Mouse (Mus musculus) MEL (cell line): ENCODE measurements around the gene Cadps2.

Source experiments
- CTCF ChIP-seq, 3 experiments: IDR thresholded peaks in 2 of 3; conservative IDR thresholded peaks in 1 of 3; 2 replicates each; pipeline ENCODE4 v1.5.1; 2011 to 2012; ENCODE audit warnings: low read length in 3 of 3, low read depth in 2 of 3, mild to moderate bottlenecking in 2 of 3, improper control_type of control experiment in 1 of 3, inconsistent platforms in 1 of 3, mixed read lengths in 1 of 3, moderate library complexity in 1 of 3; ENCODE audit not compliant: control insufficient read depth in 1 of 3, insufficient read depth in 1 of 3, poor library complexity in 1 of 3, severe bottlenecking in 1 of 3
- EP300 ChIP-seq, 2 experiments: IDR thresholded peaks; 2 replicates each; pipeline ENCODE4 v1.6.1; 2011; ENCODE audit warnings: improper control_type of control experiment in 2 of 2, low read length in 2 of 2, low read depth in 1 of 2, mild to moderate bottlenecking in 1 of 2
- MAFK ChIP-seq: IDR thresholded peaks from 2 replicates; pipeline ENCODE4 v1.6.1; 2011; ENCODE audit warnings: low read depth, mild to moderate bottlenecking, low read length, improper control_type of control experiment, borderline replicate concordance
- MXI1 ChIP-seq: IDR thresholded peaks from 2 replicates; pipeline ENCODE4 v1.6.1; 2011; ENCODE audit warnings: mild to moderate bottlenecking, low read depth, low read length, improper control_type of control experiment
- POLR2A ChIP-seq, 2 experiments: IDR thresholded peaks; 2 replicates each; pipeline ENCODE4 v1.6.1; 2011 to 2012; ENCODE audit warnings: low read length in 2 of 2, mild to moderate bottlenecking in 2 of 2, control low read depth in 1 of 2, improper control_type of control experiment in 1 of 2, low read depth in 1 of 2, moderate library complexity in 1 of 2; ENCODE audit not compliant: control insufficient read depth in 1 of 2, insufficient read depth in 1 of 2, poor library complexity in 1 of 2
- SIN3A ChIP-seq: IDR thresholded peaks from 2 replicates; pipeline ENCODE4 v1.6.1; 2012; ENCODE audit warnings: low read length, improper control_type of control experiment, inconsistent platforms
- ZKSCAN1 ChIP-seq: IDR thresholded peaks from 2 replicates; pipeline ENCODE4 v1.6.1; 2012; ENCODE audit warnings: low read depth, mild to moderate bottlenecking, inconsistent platforms, low read length, improper control_type of control experiment, moderate library complexity

DNA sequence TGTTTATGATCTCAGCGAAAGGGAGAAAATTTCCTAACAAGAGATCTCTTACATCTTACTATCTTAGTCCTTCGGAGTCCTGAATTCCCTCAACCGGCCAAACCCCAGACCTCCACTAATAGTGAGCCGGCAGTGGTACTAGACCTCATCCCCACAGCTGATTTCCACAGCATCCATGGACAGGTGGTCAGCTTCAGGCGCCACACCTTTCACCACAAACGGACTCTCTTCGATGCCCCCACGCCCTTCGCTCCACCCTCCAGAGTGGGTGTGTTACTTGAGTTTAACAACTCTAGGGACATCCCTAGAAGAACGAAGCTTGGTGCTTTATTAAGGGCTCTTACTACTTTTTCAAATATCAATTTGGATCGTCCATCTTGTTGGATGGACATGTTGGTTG, 584.6 kb downstream of the Cadps2 start:
- no peak for TF ChIP-seq EP300 (IDR thresholded peaks at IDR 0.05; ENCODE audit: low read depth in 1 of 2, low read length in 2 of 2)
- no peak for TF ChIP-seq CTCF (IDR thresholded peaks at IDR 0.05 in 2 of 3, conservative IDR thresholded peaks at IDR 0.05 in 1 of 3; ENCODE audit: control insufficient read depth in 1 of 3, insufficient read depth in 1 of 3, low read depth in 2 of 3, low read length in 3 of 3, poor library complexity in 1 of 3, severe bottlenecking in 1 of 3)
- no peak for TF ChIP-seq POLR2A (IDR thresholded peaks at IDR 0.05; ENCODE audit: control insufficient read depth in 1 of 2, insufficient read depth in 1 of 2, low read depth in 1 of 2, low read length in 2 of 2, poor library complexity in 1 of 2)
- TF ChIP-seq SIN3A: no peak
- TF ChIP-seq MAFK: no peak
- no peak for TF ChIP-seq ZKSCAN1
- TF ChIP-seq MXI1: no peak
